Mouse (Mus musculus) megakaryocyte, embryonic 14.5 days (primary cell): Measurements from ENCODE around the gene B3gntl1.

Source experiments
- FLI1 ChIP-seq: IDR thresholded peaks from 2 replicates; pipeline ENCODE4 v1.6.1; 2012; ENCODE audit warnings: low read length, inconsistent platforms, mixed read lengths
- GATA1 ChIP-seq: IDR thresholded peaks from 3 replicates; pipeline ENCODE4 v1.6.1; 2012; ENCODE audit warnings: mixed read lengths, low read length, inconsistent platforms, borderline replicate concordance

DNA sequence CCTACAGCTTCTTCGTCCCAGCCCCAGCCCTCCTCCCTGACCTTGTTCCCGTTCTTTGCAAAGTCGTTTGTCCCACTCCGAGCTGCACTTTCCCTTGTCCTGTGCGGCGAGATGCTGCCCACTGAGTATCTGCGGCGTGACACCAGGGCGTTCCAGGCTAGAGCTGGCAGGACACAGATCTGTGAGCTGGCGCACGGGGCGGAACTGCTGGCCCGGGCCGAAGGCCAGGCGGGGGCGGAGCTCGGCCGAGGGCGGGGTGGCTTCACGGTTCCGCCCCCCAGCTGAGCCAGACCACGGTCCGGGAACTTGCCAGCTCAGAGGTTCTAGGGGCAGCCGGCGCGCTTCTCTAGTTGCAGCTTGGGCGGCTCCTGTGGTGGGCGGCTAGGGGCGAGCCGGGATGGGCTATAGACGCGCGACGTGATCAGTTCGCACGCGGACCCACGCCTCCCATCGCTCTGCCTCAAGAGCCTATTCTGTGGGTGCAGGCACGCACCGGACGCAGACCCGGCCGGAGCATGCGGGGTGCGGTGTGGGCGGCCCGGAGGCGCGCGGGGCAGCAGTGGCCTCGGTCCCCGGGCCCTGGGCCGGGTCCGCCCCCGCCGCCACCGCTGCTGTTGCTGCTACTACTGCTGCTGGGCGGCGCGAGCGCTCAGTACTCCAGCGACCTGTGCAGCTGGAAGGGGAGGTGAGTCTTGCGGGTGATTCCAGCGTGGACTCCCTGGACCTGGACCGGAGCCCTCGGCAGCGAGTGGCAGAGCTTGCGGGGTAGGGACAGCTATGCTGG, 29.4 kb upstream of the B3gntl1 start:
- TF ChIP-seq GATA1 (no peak), FLI1 (no peak)
